Mouse (Mus musculus) urinary bladder, adult 2 months (tissue): Measurements from ENCODE around the gene Ankrd39. TPM values are rescaled to one million over a fixed set of nuclear protein-coding genes. Genes with fewer than 3 reads are reported as not detected.
A peak's percentile ranks its signal among the peaks of the same experiment; 100 is the strongest.

Experiments used
- DNase-seq: peaks from one replicate; pipeline ENCODE4 v3.0.0; 2022; ENCODE audit warnings: low spot score
- polyA plus RNA-seq: library from polyadenylated mRNA; depleted of rRNA; stranded (reverse); fragments of >200 nt; gene quantifications from 2 replicates; pipeline ENCODE4 v1.2.3, GENCODE M21; 2012; rRNA removed

Gene Ankrd39
- polyA plus RNA-seq: 19.6 and 26.7 TPM in 2 replicates

- peak; percentile 93 for DNase-seq
Observed at GRCm38 (mm10) chr1:36546888-36547471, at the start of gene Ankrd39. Gene Ankrd39 (minus strand): TSS chr1:36547445.

- no peak for DNase-seq
Observed at GRCm38 (mm10) chr1:36596114-36596513, 48.9 kb upstream of the Ankrd39 start.

- no peak for DNase-seq
Observed at GRCm38 (mm10) chr1:36595167-36595931, 48.1 kb upstream of the Ankrd39 start.

GRCm38 (mm10) chr1:36593099-36593498, 45.9 kb upstream of the Ankrd39 start:
- no peak for DNase-seq

- no peak for DNase-seq
Observed at GRCm38 (mm10) chr1:36591408-36591807, 44.2 kb upstream of the Ankrd39 start.

GRCm38 (mm10) chr1:36590664-36591063, 43.4 kb upstream of the Ankrd39 start:
- DNase-seq: no peak

- no peak for DNase-seq
Observed at GRCm38 (mm10) chr1:36589486-36589885, 42.2 kb upstream of the Ankrd39 start.

GRCm38 (mm10) chr1:36588476-36589450, 41.5 kb upstream of the Ankrd39 start:
- DNase-seq: no peak

GRCm38 (mm10) chr1:36587860-36588259, 40.6 kb upstream of the Ankrd39 start:
- no peak for DNase-seq

GRCm38 (mm10) chr1:36586288-36586687, 39.0 kb upstream of the Ankrd39 start:
- DNase-seq: no peak

GRCm38 (mm10) chr1:36583408-36584116, 36.3 kb upstream of the Ankrd39 start:
- DNase-seq: no peak

GRCm38 (mm10) chr1:36582211-36582610, 35.0 kb upstream of the Ankrd39 start:
- DNase-seq: no peak

- DNase-seq: no peak
Observed at GRCm38 (mm10) chr1:36581260-36581659, 34.0 kb upstream of the Ankrd39 start.

- no peak for DNase-seq
Observed at GRCm38 (mm10) chr1:36580384-36581207, 33.4 kb upstream of the Ankrd39 start.

- DNase-seq: no peak
Observed at GRCm38 (mm10) chr1:36579974-36580383, 32.7 kb upstream of the Ankrd39 start.

- no peak for DNase-seq
Observed at GRCm38 (mm10) chr1:36576991-36577675, 29.9 kb upstream of the Ankrd39 start.

GRCm38 (mm10) chr1:36575347-36575746, 28.1 kb upstream of the Ankrd39 start:
- no peak for DNase-seq

GRCm38 (mm10) chr1:36574196-36574955, 27.1 kb upstream of the Ankrd39 start:
- no peak for DNase-seq

- DNase-seq: no peak
Observed at GRCm38 (mm10) chr1:36573524-36573923, 26.3 kb upstream of the Ankrd39 start.
